Mouse (Mus musculus): Measurements from ENCODE around the gene Scgb2b2.

Gene Scgb2b2

GRCm38 (mm10) chr7:31290208-31290607, at the start of gene Scgb2b2:
Gene Scgb2b2 (plus strand): TSS chr7:31290508.
- DNase-seq, result no peak

GRCm38 (mm10) chr7:31291721-31292120, 1.4 kb downstream of the Scgb2b2 start, which contains the start of gene Scgb1b2:
Gene Scgb1b2 (minus strand): TSS chr7:31291821.
- DNase-seq, result no peak

Measured in cerebellum, postnatal 36 days (tissue).